Mouse (Mus musculus) cerebellum, adult 11-12 months (tissue): ENCODE measurements around the gene Uqcr11.

Experiments used
- DNase-seq: peaks from one replicate; pipeline ENCODE4 v3.0.0; 2022

Uqcr11 gene

GRCm38 (mm10) chr10:80430375-80430980 lies 23.8 kb upstream of the Uqcr11 start:
- DNase-seq = peak; percentile 38

- DNase-seq = no peak
These were observed 23.2 kb upstream of the Uqcr11 start for GRCm38 (mm10) chr10:80429800-80430199.

- no peak for DNase-seq
These were observed 18.4 kb upstream of the Uqcr11 start for GRCm38 (mm10) chr10:80425041-80425440.

GRCm38 (mm10) chr10:80423562-80423961 lies 16.9 kb upstream of the Uqcr11 start:
- peak; percentile 29 for DNase-seq

GRCm38 (mm10) chr10:80421651-80422472 lies 15.2 kb upstream of the Uqcr11 start:
- DNase-seq = peak; percentile 32

- DNase-seq = no peak
These were observed 14.6 kb upstream of the Uqcr11 start for GRCm38 (mm10) chr10:80421208-80421607.

- DNase-seq = no peak
These were observed 14.1 kb upstream of the Uqcr11 start for GRCm38 (mm10) chr10:80420729-80421128.

GRCm38 (mm10) chr10:80419419-80419818 lies 12.8 kb upstream of the Uqcr11 start:
- DNase-seq = peak; percentile 76

GRCm38 (mm10) chr10:80418311-80418710 lies 11.7 kb upstream of the Uqcr11 start:
- DNase-seq = peak; percentile 91

GRCm38 (mm10) chr10:80417841-80418240 lies 11.2 kb upstream of the Uqcr11 start:
- no peak for DNase-seq

GRCm38 (mm10) chr10:80417371-80417770 lies 10.7 kb upstream of the Uqcr11 start:
- DNase-seq = no peak

GRCm38 (mm10) chr10:80415566-80415965 lies 8.9 kb upstream of the Uqcr11 start:
- no peak for DNase-seq

- DNase-seq = peak; percentile 89
These were observed 6.3 kb upstream of the Uqcr11 start for GRCm38 (mm10) chr10:80412656-80413541.

GRCm38 (mm10) chr10:80407924-80408323 lies 1.3 kb upstream of the Uqcr11 start:
- DNase-seq = no peak

- DNase-seq = peak; percentile 58
These were observed 1.0 kb downstream of the Uqcr11 start for GRCm38 (mm10) chr10:80405481-80406173.

- peak; percentile 63 for DNase-seq
These were observed 3.5 kb downstream of the Uqcr11 start for GRCm38 (mm10) chr10:80403044-80403692.

- no peak for DNase-seq
These were observed 5.9 kb downstream of the Uqcr11 start for GRCm38 (mm10) chr10:80400704-80401161.

- peak; percentile 60 for DNase-seq
These were observed 6.5 kb downstream of the Uqcr11 start for GRCm38 (mm10) chr10:80399973-80400703.

GRCm38 (mm10) chr10:80399191-80399972 lies 7.2 kb downstream of the Uqcr11 start, which contains the start of gene Mbd3:
TSS of gene Mbd3 (minus strand) at chr10:80399550.
- peak; percentile 100 for DNase-seq

- DNase-seq = peak; percentile 99
These were observed 7.9 kb downstream of the Uqcr11 start for GRCm38 (mm10) chr10:80398719-80399190.
